Mouse (Mus musculus): ENCODE measurements around the gene Tnfaip1. TPM values are rescaled to one million over a fixed set of nuclear protein-coding genes. Genes with fewer than 3 reads are reported as not detected.
"Not testable (repeated sequence)": the region's sequence is repeated elsewhere in the genome, so short reads cannot be mapped to it uniquely, and the experiment has no call there.

Tnfaip1 gene
- 10 to 100 TPM; 35.9 to 38.0 TPM for total RNA-seq (2021)
- long read RNA-seq, experiment 1, transcript Tnfaip1-202 (7 exons, 3,768 nt) = major isoform, 22 of 45 reads
- long read RNA-seq, experiment 1, partial matches to known transcripts = 18 of 45 reads
- long read RNA-seq, experiment 1, other reads (novel, unspliced or antisense) = 1 of 45 reads
- long read RNA-seq, experiment 2, transcript Tnfaip1-201 (7 exons, 3,720 nt) = minor isoform, 11 of 61 reads
- long read RNA-seq, experiment 2, transcript Tnfaip1-202 (7 exons, 3,768 nt) = major isoform, 42 of 61 reads
- long read RNA-seq, experiment 2, partial matches to known transcripts = 1 of 61 reads
- long read RNA-seq, experiment 2, other reads (novel, unspliced or antisense) = 7 of 61 reads

GRCm38 (mm10) chr11:78536080-78536689 lies at the start of gene Tnfaip1, which contains the start of gene Ift20:
TSS of gene Tnfaip1 (minus strand) at chr11:78536332.
TSS of gene Ift20 (plus strand) at chr11:78536361.
- peak; percentile 98 for DNase-seq

GRCm38 (mm10) chr11:78582848-78583247 lies 46.7 kb upstream of the Tnfaip1 start:
- DNase-seq = no peak

- DNase-seq = no peak
These were observed 38.8 kb upstream of the Tnfaip1 start for GRCm38 (mm10) chr11:78574975-78575374.

- DNase-seq = no peak
These were observed 38.4 kb upstream of the Tnfaip1 start for GRCm38 (mm10) chr11:78574536-78574935.

- DNase-seq = not testable (repeated sequence)
These were observed 37.9 kb upstream of the Tnfaip1 start for GRCm38 (mm10) chr11:78574031-78574430.

GRCm38 (mm10) chr11:78571854-78572253 lies 35.7 kb upstream of the Tnfaip1 start:
- DNase-seq = no peak

GRCm38 (mm10) chr11:78571441-78571840 lies 35.3 kb upstream of the Tnfaip1 start:
- no peak for DNase-seq

GRCm38 (mm10) chr11:78569806-78570205 lies 33.7 kb upstream of the Tnfaip1 start:
- DNase-seq = no peak

- DNase-seq = no peak
These were observed 32.7 kb upstream of the Tnfaip1 start for GRCm38 (mm10) chr11:78568827-78569226.

GRCm38 (mm10) chr11:78567614-78568013 lies 31.5 kb upstream of the Tnfaip1 start:
- DNase-seq = no peak

- DNase-seq = no peak
These were observed 30.6 kb upstream of the Tnfaip1 start for GRCm38 (mm10) chr11:78566775-78567174.

GRCm38 (mm10) chr11:78560447-78560846 lies 24.3 kb upstream of the Tnfaip1 start:
- DNase-seq = no peak

GRCm38 (mm10) chr11:78557241-78557640 lies 21.1 kb upstream of the Tnfaip1 start:
- no peak for DNase-seq

- no peak for DNase-seq
These were observed 19.9 kb upstream of the Tnfaip1 start for GRCm38 (mm10) chr11:78556070-78556469.

- no peak for DNase-seq
These were observed 19.5 kb upstream of the Tnfaip1 start for GRCm38 (mm10) chr11:78555623-78556022.

GRCm38 (mm10) chr11:78551059-78551398 lies 14.9 kb upstream of the Tnfaip1 start:
- no peak for DNase-seq

GRCm38 (mm10) chr11:78550168-78551058 lies 14.3 kb upstream of the Tnfaip1 start, which contains the start of gene Tmem97:
TSS of gene Tmem97 (minus strand) at chr11:78550777.
- peak; percentile 97 for DNase-seq

- no peak for DNase-seq
These were observed 13.4 kb upstream of the Tnfaip1 start for GRCm38 (mm10) chr11:78549491-78549987.

- no peak for DNase-seq
These were observed 11.8 kb upstream of the Tnfaip1 start for GRCm38 (mm10) chr11:78547718-78548460.

GRCm38 (mm10) chr11:78545181-78545580 lies 9.0 kb upstream of the Tnfaip1 start:
- DNase-seq = no peak

GRCm38 (mm10) chr11:78544449-78545111 lies 8.4 kb upstream of the Tnfaip1 start:
- DNase-seq = no peak

Data from gastrocnemius, postnatal 25 days (tissue).